Mouse (Mus musculus): ENCODE measurements around the gene Vgll4.

The Vgll4 gene

GRCm38 (mm10) chr6:114974331-114974730, 4.5 kb upstream of the Vgll4 start:
- DNase-seq (ENCODE audit: low read depth, low spot score), result peak; percentile 22

- no peak for DNase-seq (ENCODE audit: low read depth, low spot score)
These were observed 3.2 kb upstream of the Vgll4 start for GRCm38 (mm10) chr6:114972988-114973387.

DNA sequence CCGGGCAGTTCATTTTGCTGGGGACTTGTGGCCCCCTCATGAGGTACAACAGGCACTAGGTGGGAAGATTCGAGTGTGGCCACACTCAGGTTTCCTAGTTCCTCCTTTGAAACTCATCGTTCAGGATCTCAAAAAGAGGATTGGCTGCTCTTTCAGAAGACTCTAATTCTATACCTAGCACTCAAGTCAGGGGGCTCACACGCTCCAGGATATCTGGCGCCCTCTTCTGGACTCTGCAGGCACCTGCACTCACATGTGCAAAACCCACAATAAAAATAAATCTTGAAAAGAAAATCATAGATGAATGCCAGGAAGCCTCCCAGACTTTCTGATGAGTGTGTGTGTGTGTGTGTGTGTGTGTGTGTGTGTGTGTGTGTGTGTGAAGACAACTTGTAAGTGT, 1.1 kb upstream of the Vgll4 start:
- peak; percentile 60 for DNase-seq (ENCODE audit: low read depth, low spot score)

DNA sequence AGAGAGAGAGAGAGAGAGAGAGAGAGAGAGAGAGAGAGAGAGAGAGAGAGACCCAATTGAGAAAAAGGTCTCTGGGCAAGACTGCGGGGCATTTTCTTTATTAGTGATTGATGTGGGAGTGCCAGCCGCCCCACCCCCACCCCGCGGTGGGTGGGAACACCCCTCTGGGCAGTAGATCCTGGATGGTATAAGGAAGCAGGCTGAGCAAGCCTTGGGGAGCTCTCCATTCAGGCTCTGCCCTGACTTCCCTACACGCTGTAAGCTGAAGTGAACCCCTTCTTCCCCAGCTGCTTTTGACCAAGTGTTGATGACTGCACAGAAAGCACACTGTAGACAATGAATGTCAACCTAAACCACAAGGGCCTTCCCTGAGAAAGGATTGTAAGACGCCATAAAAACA, 592 bp upstream of the Vgll4 start:
- DNase-seq (ENCODE audit: low read depth, low spot score), result peak; percentile 9

DNA sequence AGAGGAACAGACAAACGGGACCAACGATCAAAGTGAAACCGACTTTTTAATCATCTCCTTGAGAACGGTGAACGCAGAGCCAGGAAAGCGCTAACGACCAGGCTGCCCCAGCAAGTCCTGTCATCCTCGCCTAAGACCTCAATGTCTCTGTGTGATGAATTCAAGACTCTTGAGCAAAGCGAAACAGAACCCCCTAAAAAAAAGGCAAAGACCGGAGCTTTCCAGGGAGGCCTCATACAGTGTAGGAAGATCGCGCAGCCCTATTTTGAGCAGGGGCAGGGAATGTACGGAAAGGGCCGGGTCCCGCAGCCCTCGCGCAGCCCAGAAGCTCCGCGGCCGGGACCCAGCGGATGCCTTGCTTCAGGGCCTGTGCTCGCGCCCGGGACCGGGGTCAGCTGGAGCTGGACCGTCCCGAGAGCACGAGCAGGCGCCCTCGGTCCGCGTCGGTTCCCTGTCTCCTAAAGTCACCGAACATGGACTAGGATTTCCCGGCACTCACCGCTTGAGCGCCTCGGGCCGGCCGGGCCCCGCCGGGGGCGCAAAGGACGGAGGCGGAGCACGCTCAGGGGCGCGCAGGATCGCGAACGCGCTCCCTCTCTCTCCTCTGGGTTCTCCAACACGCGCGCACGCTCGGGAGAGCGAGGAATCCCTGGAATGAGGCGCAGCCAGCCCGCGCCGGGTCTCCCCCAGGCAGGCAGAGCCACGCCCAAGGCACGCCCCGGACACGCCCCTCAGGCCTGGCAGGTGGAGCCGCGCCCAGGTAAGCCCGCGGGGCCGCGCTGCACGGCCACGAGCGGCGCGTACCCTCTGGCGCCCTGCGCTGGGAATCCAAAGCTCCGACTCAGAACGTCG, 1.2 kb downstream of the Vgll4 start:
- peak; percentile 96 for DNase-seq (ENCODE audit: low read depth, low spot score)

GRCm38 (mm10) chr6:114967623-114968022, 2.2 kb downstream of the Vgll4 start:
- no peak for DNase-seq (ENCODE audit: low read depth, low spot score)

- DNase-seq (ENCODE audit: low read depth, low spot score), result no peak
These were observed 3.2 kb downstream of the Vgll4 start for GRCm38 (mm10) chr6:114966396-114967154.

- DNase-seq (ENCODE audit: low read depth, low spot score), result no peak
These were observed 4.0 kb downstream of the Vgll4 start for GRCm38 (mm10) chr6:114965802-114966201.

DNA sequence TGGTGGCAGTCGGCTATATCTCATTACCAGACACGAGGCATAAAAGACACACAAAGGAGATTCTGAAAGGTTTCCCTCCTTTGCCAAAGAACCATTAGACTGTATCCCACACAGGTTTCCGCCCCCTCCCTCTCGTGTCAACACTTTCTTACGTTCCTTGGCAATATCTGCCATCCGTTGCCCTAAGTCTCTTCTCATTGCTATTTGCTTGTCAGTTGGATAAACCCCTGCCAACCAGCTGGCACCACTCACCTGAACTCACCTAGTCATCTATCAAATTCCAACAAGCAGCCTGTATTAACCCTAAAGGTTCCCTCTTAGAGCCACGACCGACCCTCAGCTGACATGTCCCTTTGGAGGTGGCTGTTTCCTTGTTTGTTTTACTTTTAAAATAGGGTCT, 4.4 kb downstream of the Vgll4 start:
- no peak for DNase-seq (ENCODE audit: low read depth, low spot score)

DNA sequence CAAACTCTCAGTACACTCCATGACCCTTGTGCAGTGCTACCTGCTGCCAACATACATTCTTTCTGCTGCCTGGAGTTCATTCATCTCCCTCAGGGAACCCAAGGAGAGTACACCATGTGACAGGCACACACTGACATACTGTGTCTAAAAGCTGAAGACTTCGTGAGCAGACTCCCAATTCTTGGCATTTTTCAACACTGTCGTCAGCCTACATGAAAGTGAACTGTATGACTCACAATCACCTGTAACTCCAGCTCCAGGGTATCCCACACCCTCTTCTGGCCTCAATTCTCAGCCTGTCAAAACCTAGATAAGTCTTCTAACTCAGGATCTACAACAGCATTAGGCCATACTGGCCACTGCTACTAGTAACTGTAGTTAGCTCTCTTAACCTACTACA, 5.6 kb downstream of the Vgll4 start:
- DNase-seq (ENCODE audit: low read depth, low spot score), result no peak

- DNase-seq (ENCODE audit: low read depth, low spot score), result no peak
These were observed 6.2 kb downstream of the Vgll4 start for GRCm38 (mm10) chr6:114963636-114964035.

DNA sequence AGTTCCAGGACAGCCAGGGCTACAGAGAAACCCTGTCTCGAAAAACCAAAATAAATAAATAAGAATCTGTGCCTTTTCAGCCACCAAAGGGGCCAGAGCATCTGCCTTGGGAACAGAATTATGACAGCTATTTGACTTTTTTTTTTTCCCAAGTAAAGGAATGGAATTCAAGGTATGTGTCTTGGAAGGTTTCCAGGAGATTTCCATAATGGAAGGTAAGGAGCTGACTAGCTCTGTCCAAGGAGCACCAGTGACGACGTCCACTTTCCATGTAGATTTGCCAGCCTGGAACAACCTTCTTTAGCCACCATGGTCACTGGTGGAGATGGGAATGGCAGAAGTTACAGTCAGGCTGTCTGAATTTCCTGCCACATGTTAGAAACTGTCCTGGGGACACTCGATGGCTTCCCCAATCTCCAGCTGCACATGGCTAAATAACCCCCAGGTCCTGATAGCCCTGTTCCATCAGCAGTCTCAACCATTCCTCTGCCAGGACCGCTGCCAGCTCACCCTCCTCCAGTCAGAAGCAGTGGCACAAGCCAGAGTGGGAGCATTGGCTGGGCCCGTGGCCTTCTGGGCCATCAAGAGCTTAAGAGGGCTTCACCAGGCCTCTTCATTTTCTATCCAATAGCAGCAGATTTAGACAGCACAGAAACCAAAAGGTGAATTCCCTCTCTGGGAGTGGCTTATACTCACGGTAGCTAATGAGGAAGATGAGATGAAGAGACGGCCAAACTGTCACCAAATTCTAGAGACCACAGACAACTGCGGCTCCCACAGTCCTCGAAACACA, 8.3 kb downstream of the Vgll4 start:
- DNase-seq (ENCODE audit: low read depth, low spot score), result no peak

DNA sequence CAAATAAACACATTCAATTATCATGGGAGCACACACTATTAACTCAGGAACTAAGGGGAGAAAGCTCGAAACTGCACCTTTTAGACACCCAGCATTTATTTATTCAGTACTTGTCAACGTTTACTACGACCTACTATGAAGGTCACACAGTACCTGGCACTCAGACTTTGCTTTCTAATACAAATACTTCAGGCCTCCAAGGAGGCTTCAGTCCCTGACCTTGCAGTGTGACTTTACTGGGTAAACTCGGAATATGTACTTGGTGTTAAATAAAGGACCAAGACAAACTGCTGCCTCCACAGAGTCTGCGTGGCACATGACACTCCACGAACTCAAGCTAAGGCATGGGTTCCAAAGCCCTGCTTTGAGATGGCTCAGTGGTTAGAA, 10.8 kb downstream of the Vgll4 start:
- DNase-seq (ENCODE audit: low read depth, low spot score), result no peak

DNA sequence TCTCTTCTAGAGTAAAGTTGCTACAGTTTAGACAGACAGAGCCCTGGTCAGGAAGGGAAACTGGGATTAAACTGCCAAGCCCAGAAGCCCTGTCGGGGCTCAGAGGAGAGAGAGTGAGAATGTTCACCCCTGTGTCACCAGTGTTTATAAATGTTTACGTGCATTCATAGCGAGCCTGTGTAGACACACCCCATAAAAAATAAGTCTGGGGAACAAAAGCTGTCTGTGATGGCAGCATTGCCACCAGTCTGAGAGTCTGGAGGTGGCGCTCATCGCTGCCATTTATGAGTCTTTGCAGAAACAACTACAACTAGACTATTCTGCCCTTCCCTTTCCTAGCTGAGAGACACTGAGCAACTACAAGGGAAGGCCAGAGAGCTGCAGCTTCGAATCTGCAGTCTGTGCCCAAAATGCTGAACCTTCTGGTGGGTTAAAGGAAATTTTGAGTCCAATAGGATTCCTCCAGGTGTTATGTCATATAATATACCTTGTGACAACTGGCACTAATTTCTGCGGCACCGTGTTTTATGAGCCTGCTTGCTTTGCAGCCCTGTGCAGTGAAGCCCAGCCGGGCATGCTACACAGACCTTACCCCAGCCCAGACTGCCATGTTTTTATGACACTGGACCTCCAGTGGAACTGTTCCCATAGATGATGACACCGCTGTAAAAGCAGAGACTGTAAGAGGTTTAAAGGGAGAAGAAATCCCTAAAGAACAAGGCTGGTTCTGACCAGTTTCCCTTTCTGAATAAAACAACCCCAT, 11.4 kb downstream of the Vgll4 start:
- DNase-seq (ENCODE audit: low read depth, low spot score), result no peak

DNA sequence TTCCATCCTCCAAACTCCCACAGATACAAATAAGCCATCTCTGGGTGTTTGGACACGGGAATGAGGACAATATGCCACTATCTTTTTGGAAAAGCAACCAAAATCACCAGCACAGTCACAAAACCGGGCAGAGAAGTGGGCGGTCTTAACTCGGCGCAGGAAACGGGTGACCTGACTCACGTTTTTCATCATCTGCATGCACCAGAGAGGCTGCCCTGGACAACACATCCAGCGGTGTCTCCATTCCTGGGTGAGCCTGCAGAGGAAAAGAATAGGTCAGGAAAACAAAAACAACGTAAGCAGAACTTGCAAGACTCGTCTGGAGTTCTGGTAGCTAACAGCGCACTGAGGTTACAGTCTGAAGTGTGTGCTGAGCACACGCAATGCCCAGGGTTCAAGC, 12.0 kb downstream of the Vgll4 start:
- DNase-seq (ENCODE audit: low read depth, low spot score), result no peak

- peak; percentile 35 for DNase-seq (ENCODE audit: low read depth, low spot score)
These were observed 15.3 kb downstream of the Vgll4 start for GRCm38 (mm10) chr6:114954496-114954895.

- DNase-seq (ENCODE audit: low read depth, low spot score), result no peak
These were observed 16.2 kb downstream of the Vgll4 start for GRCm38 (mm10) chr6:114953601-114954000.

- DNase-seq (ENCODE audit: low read depth, low spot score), result no peak
These were observed 17.4 kb downstream of the Vgll4 start for GRCm38 (mm10) chr6:114952356-114952755.

GRCm38 (mm10) chr6:114944456-114945438, 25.0 kb downstream of the Vgll4 start:
- no peak for DNase-seq (ENCODE audit: low read depth, low spot score)

GRCm38 (mm10) chr6:114941201-114941849, 28.5 kb downstream of the Vgll4 start:
- DNase-seq (ENCODE audit: low read depth, low spot score), result no peak
